Mouse (Mus musculus) liver, embryonic 15.5 days (tissue): Measurements from ENCODE around the gene Slc7a4. TPM values are rescaled to one million over a fixed set of nuclear protein-coding genes. Genes with fewer than 3 reads are reported as not detected.

Experiments used
- polyA plus RNA-seq: library from polyadenylated mRNA; unstranded; fragments of >200 nt; fragmentation: Nextera tagmentation; extraction: Ambion mirVana; gene quantifications from 2 replicates; pipeline ENCODE4 v1.2.1, GENCODE M21; 2015

Gene Slc7a4
- polyA plus RNA-seq, 1 experiment from 2014 or later: 1.9 TPM

Other genes with a start within 250 kb of the Slc7a4 start
- 8.8 and 9.2 TPM in 2 replicates for gene Snap29, start 177.2 kb downstream of the Slc7a4 start, polyA plus RNA-seq
- gene Pi4ka, start 176.9 kb downstream of the Slc7a4 start, polyA plus RNA-seq: 12.0 and 13.4 TPM in 2 replicates
- 28.2 and 29.3 TPM in 2 replicates for gene Crkl, start 131.2 kb downstream of the Slc7a4 start, polyA plus RNA-seq
- 2.3 and 3.4 TPM in 2 replicates for gene Aifm3, start 93.6 kb downstream of the Slc7a4 start, polyA plus RNA-seq
- 20.7 and 21.0 TPM in 2 replicates for gene Lztr1, start 74.5 kb downstream of the Slc7a4 start, polyA plus RNA-seq
- 21.4 and 23.7 TPM in 2 replicates for gene Thap7, start 52.1 kb downstream of the Slc7a4 start, polyA plus RNA-seq
- gene Lrrc74b, start 22.0 kb downstream of the Slc7a4 start, polyA plus RNA-seq: not detected in 2 replicates
- 0.09 and 0.14 TPM in 2 replicates for gene P2rx6, start 21.3 kb downstream of the Slc7a4 start, polyA plus RNA-seq
- gene Smpd4, start 36.1 kb upstream of the Slc7a4 start, polyA plus RNA-seq: 14.0 and 14.3 TPM in 2 replicates
- gene Ccdc74a, start 63.3 kb upstream of the Slc7a4 start, polyA plus RNA-seq: 2.0 and 2.5 TPM in 2 replicates
- 15.9 and 17.1 TPM in 2 replicates for gene Med15, start 149.7 kb upstream of the Slc7a4 start, polyA plus RNA-seq
- 13.0 and 14.3 TPM in 2 replicates for gene Klhl22, start 176.4 kb upstream of the Slc7a4 start, polyA plus RNA-seq
- gene Scarf2, start 214.1 kb upstream of the Slc7a4 start, polyA plus RNA-seq: 1.0 and 1.8 TPM in 2 replicates
- gene B830017H08Rik, start 249.9 kb upstream of the Slc7a4 start, polyA plus RNA-seq: not detected in 2 replicates